Mouse (Mus musculus) heart, postnatal 36 days (tissue): ENCODE results near the gene Tbc1d10b. TPM values are rescaled to one million over a fixed set of nuclear protein-coding genes. Genes with fewer than 3 reads are reported as not detected.

Source experiments
- DNase-seq, 2 experiments: peaks; one replicate each; pipeline ENCODE4 v3.0.0; 2021 to 2022
- intact Hi-C: fragments of 180-260 bp; cut with DNase I; formaldehyde crosslinking; loops from one replicate; pipeline ENCODE4 v1.15.1; 2025
- total RNA-seq, 2 experiments: library from RNA; stranded (reverse); gene quantifications; 2 replicates each; pipeline ENCODE4 v1.2.3; 2021

The Tbc1d10b gene
- total RNA-seq, 2 experiments from 2014 or later = 24.6 to 26.4 TPM

DNA sequence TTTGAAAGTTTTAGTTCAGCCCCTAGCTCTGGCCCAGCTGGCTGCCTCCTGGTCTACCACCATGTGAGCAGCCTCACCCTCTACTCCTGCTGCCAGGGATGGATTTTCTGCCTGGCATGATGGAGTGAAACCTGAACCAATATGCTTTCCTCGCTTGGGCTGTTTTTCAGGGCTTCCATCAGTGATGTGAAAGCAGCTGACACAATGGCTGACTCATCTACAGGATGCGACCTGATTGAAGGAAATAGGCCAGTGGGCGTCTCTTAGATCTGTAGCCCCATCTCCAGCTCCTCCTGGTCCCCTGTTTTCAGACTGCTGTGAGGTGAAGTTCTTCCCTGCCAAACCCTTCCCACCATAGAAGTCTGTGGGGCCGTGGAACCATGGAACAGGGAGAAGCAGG lies 31.3 kb downstream of the Tbc1d10b start:
- DNase-seq = no peak
- intact Hi-C loops = no loop called here

DNA sequence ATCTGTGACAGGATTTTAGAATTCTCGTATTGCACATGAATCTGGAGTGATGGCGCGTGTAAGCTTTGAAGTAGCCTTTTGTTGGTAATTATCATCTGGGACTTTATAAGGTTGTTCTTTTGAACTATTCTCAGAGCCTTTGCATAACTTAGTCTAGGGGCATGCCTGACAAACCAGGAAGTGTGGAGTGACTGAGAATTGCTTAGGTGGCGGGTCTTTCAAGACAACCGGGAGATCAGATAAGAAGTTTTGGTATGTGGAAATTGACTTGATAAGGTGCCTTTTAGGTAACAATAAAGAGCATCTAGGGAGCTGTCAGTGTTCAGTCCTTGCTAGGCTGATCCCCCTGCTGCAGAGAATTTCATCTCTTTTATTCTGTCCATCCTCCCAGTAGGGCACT lies 41.8 kb downstream of the Tbc1d10b start:
- no peak for DNase-seq
- intact Hi-C loops = loop anchor here (5.0 kb wide), 1 partner anchor 34 kb away; no protein-coding TSS in a partner anchor

DNA sequence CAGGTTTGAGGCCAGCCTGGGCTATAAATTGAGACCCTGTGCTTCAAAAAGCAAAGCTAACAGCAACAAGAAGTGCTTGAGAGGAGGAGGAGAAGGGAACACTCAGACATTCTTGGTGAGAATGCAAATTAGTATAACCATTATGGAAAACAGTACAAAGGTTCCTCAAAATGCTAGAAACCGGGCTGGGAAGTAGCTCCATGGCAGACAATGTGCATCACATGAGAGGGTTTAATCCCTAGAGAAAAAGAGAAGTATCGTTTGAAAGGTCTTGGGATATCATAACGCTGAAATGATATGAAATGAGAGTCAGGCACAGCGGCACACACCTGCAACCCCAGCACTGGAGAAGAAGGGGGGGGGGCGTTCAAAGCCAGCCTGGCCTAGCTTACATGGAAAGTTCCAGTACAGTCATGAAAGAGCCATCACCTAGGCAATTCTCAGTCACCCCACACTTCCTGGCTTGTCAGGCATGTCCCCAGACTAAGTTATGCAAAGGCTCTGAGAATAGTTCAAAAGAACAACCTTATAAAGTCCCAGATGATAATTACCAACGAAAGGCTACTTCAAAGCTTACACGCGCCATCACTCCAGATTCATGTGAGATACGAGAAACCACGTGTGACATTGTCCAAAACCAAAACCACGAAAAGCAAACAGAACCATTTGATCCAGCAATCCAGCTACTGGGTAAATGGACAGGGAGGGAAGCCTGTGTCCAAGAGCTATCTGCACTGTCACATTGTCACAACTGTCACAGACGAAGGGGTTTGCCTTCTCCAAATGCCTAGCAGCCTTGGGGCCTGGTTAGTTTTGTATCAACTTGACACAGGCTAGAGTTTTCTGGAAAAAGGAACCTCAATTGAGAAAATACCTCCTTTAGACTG lies 42.4 kb downstream of the Tbc1d10b start:
- intact Hi-C loops = loop anchor here (5.0 kb wide), 1 partner anchor 34 kb away; no protein-coding TSS in a partner anchor

DNA sequence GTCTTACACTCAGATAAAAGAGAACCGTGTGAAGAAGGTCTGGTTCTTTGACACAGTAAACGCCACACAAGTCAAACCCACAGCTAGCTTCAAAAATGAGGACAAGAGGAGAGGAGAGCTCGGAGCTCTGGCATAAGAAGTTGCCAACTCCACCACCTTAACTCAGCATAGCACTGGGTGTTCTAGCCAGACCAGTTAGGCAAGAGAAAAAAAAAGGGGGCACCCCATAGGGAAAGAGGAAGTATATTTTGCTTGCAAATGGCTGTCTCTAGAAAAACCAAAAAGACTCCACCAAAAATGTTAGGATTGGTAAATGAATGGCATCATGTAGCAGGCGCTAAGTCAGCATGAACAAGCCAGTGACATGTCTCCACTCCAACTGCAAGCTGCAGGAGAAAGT lies 44.3 kb downstream of the Tbc1d10b start:
- DNase-seq = no peak
- intact Hi-C loops = no loop called here

More for the DNA sequence above, 42.4 kb downstream of the Tbc1d10b start:
- DNase-seq = no peak

DNA sequence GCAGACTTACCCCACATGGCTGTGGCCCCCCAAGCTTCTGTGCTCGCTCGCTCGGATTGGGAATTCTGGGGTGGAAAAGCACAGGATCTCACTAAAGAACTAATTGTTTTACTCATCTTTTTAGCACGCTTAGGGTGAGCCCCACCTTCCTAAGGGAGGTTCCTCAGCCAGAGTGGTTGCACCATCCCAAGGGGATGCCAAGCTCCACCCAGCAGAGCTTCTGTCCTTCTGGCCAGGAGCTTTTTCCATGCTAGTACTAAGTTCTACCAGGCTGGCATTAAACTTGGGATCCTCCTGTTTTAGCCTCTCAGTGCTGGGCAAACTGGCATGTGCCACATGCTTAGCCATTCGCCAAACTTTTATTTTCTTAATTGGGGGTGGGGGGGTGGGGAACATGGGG lies 45.7 kb downstream of the Tbc1d10b start:
- intact Hi-C loops = no loop called here
- DNase-seq = no peak

DNA sequence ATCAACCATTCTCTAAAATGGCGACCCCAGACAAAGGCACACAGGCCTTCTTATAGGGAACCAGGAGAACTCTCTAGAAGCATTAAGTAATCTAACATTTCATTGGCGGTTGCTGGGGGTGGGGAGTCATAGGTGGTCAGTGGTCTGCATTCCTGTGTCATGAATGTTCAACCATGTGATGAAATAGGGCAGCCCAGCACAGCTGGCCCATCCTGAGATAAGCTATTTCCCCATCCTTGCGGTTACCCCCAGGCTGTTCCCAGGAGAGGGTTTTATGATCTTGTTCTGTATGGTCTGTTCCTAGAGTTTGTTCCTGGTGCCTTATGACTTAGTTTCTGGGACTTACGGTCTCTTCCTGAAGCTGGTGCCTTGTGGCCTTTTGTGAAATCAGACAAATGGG lies 50.7 kb downstream of the Tbc1d10b start:
- DNase-seq = no peak
- intact Hi-C loops = no loop called here

DNA sequence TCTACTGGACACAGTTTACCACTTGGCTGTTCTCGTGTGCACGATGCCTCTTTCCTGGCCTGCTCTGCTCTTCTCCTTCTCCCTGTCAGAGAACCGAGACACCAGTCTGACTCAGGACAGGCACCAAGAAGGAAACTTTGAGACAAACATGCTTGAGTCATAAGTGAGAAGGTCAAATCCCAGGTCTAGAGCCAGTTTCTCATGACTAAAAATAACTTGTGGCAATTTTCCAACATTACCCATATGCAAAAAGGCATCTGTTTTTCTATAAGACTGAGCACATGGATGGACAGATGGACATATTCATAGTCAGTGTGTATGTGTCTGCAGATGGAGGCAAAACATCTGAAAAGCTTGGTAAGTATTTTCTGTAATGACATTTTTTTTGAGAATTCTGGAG lies 54.8 kb downstream of the Tbc1d10b start:
- intact Hi-C loops = no loop called here
- no peak for DNase-seq

DNA sequence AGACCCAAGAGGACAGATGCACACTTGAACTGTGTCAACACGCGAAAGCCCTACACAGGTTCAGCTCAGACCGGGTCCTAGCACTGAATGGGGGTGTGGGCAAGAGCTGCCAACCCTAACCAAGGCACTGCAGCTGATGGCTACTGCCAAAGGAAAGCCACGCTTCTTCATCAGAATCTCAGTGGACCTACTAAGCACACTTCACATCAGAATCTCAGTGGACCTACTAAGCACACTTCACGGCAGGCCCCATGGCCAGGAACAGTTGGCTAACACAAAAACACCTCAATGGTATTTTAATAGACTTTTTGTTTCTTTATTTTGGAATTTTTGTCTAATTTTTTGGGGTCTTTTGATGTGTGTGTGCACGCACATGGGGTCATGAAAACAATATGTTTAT lies 55.8 kb downstream of the Tbc1d10b start:
- intact Hi-C loops = no loop called here
- no peak for DNase-seq

DNA sequence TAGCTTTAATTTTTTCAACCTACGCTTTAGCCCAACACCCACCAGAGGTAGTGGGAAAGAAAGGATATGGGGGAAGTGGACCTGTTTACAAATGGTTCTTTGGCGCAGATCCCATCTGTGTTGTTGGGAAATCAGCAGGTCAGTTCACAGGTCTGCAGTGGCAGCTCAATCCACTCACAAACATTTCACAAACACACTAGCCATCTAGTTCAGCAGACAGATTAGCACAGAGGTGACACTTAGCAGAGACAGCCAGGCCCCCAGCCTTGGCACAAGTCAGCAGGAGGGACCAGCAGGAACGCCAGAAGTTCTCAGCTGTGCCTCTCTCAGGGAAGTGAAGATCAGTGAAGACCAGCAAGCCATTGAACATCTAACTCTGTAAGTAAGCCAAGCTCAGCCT lies 60.4 kb downstream of the Tbc1d10b start:
- intact Hi-C loops = no loop called here
- DNase-seq = no peak

Other genes starting within 250 kb of the Tbc1d10b start
- gene Cdipt, start 232.6 kb downstream of the Tbc1d10b start, total RNA-seq = 10 to 100 TPM; 52.2 to 55.4 TPM
- gene Cdiptos, start 232.4 kb downstream of the Tbc1d10b start, total RNA-seq = under 1 TPM; 0.31 to 0.65 TPM
- gene Mvp, start 193.8 kb downstream of the Tbc1d10b start, total RNA-seq = 10 to 100 TPM; 53.5 to 57.7 TPM
- not detected for gene Pagr1b, start 192.0 kb downstream of the Tbc1d10b start, total RNA-seq
- 10 to 100 TPM in 1 of 2 experiments, not detected in 1; 11.8 TPM for gene Pagr1a, start 191.1 kb downstream of the Tbc1d10b start, total RNA-seq
- 10 to 100 TPM; 25.2 to 28.6 TPM for gene Gm42742, start 187.4 kb downstream of the Tbc1d10b start, total RNA-seq
- 1 to 10 TPM in 1 of 2 experiments, under 1 TPM in 1; 0.57 to 1.2 TPM for gene Prrt2, start 187.3 kb downstream of the Tbc1d10b start, total RNA-seq
- gene Maz, start 181.4 kb downstream of the Tbc1d10b start, total RNA-seq = 10 to 100 TPM; 66.5 to 71.5 TPM
- gene Kif22, start 166.0 kb downstream of the Tbc1d10b start, total RNA-seq = 1 to 10 TPM; 1.0 to 2.6 TPM
- gene Zg16, start 121.1 kb downstream of the Tbc1d10b start, total RNA-seq = not detected
- gene AI467606, start 117.1 kb downstream of the Tbc1d10b start, total RNA-seq = 1 to 10 TPM; 1.6 to 1.9 TPM
- gene Qprt, start 86.2 kb downstream of the Tbc1d10b start, total RNA-seq = not detected
- gene Spn, start 70.6 kb downstream of the Tbc1d10b start, total RNA-seq = under 1 TPM; 0.76 to 0.92 TPM
- 10 to 100 TPM; 36.9 to 38.0 TPM for gene Cd2bp2, start 12.4 kb downstream of the Tbc1d10b start, total RNA-seq
- 1 to 10 TPM; 2.4 to 2.5 TPM for gene Mylpf, start 422 bp upstream of the Tbc1d10b start, total RNA-seq
- 1 to 10 TPM; 6.0 to 6.6 TPM for gene Zfp553, start 24.6 kb upstream of the Tbc1d10b start, total RNA-seq
- 1 to 10 TPM; 2.8 TPM for gene Sept1, start 24.7 kb upstream of the Tbc1d10b start, total RNA-seq
- gene Zfp771, start 35.8 kb upstream of the Tbc1d10b start, total RNA-seq = 10 to 100 TPM; 19.1 TPM
- gene Dctpp1, start 52.2 kb upstream of the Tbc1d10b start, total RNA-seq = 10 to 100 TPM; 40.7 to 45.0 TPM
- 10 to 100 TPM; 26.7 to 31.4 TPM for gene Sephs2, start 65.6 kb upstream of the Tbc1d10b start, total RNA-seq
- 1 to 10 TPM; 1.2 to 1.5 TPM for gene Itgal, start 87.8 kb upstream of the Tbc1d10b start, total RNA-seq
- gene Zfp768, start 137.1 kb upstream of the Tbc1d10b start, total RNA-seq = 10 to 100 TPM; 34.8 to 35.5 TPM
- gene Zfp747, start 167.6 kb upstream of the Tbc1d10b start, total RNA-seq = 1 to 10 TPM; 5.0 to 5.6 TPM
- gene 9130019O22Rik, start 178.7 kb upstream of the Tbc1d10b start, total RNA-seq = 1 to 10 TPM; 2.2 to 3.2 TPM
- gene E430018J23Rik, start 185.2 kb upstream of the Tbc1d10b start, total RNA-seq = 1 to 10 TPM; 4.5 to 4.9 TPM
- 1 to 10 TPM; 2.9 to 4.2 TPM for gene Zfp764, start 198.4 kb upstream of the Tbc1d10b start, total RNA-seq
- 1 to 10 TPM; 2.5 to 3.9 TPM for gene Zfp688, start 213.6 kb upstream of the Tbc1d10b start, total RNA-seq
- gene Zfp689, start 240.7 kb upstream of the Tbc1d10b start, total RNA-seq = 1 to 10 TPM; 1.4 to 1.7 TPM